Mouse (Mus musculus) forelimb bud, embryonic 11.5 days (tissue): ENCODE measurements at regions not wholly inside any gene's neighbourhood (a gene's known extent, or its start where the extent isn't known, plus 50 kb on each side); places are given as distances from the start of the nearest gene placed in this dataset.

Experiments
- DNase-seq: peaks from one replicate; pipeline ENCODE4 v3.0.0-alpha.2; 2012; ENCODE audit warnings: low read depth, low spot score

- no peak for DNase-seq
Observed at GRCm38 (mm10) chr8:77774551-77775335, 50.5 kb upstream of the Ednra start.

- DNase-seq = no peak
Observed at GRCm38 (mm10) chr8:77775526-77775925, 51.3 kb upstream of the Ednra start.

GRCm38 (mm10) chr8:77777597-77777996, 53.3 kb upstream of the Ednra start:
- no peak for DNase-seq

- DNase-seq = no peak
Observed at GRCm38 (mm10) chr8:77785676-77786255, 61.5 kb upstream of the Ednra start.

GRCm38 (mm10) chr8:77794911-77795310, 70.6 kb upstream of the Ednra start:
- no peak for DNase-seq

- DNase-seq = no peak
Observed at GRCm38 (mm10) chr8:77803147-77803903, 79.1 kb upstream of the Ednra start.

GRCm38 (mm10) chr8:77804536-77804935, 80.3 kb upstream of the Ednra start:
- DNase-seq = no peak

GRCm38 (mm10) chr8:77804956-77805355, 80.7 kb upstream of the Ednra start:
- DNase-seq = no peak

GRCm38 (mm10) chr8:77805657-77806056, 81.4 kb upstream of the Ednra start:
- DNase-seq = no peak

- DNase-seq = peak; percentile 68
Observed at GRCm38 (mm10) chr8:77814796-77815647, 90.8 kb upstream of the Ednra start.

GRCm38 (mm10) chr8:77815648-77815971, 91.3 kb upstream of the Ednra start:
- DNase-seq = no peak

GRCm38 (mm10) chr8:77816217-77816616, 92.0 kb upstream of the Ednra start:
- DNase-seq = no peak

- DNase-seq = no peak
Observed at GRCm38 (mm10) chr8:77825786-77826185, 101.5 kb upstream of the Ednra start.

GRCm38 (mm10) chr8:77826255-77826654, 102.0 kb upstream of the Ednra start:
- no peak for DNase-seq

GRCm38 (mm10) chr8:77828079-77828478, 103.8 kb upstream of the Ednra start:
- DNase-seq = no peak

- DNase-seq = peak; percentile 89
Observed at GRCm38 (mm10) chr8:77829126-77829748, 105.0 kb upstream of the Ednra start.

- peak; percentile 82 for DNase-seq
Observed at GRCm38 (mm10) chr8:77829764-77830163, 105.5 kb upstream of the Ednra start.

GRCm38 (mm10) chr8:77834283-77834682, 110.0 kb upstream of the Ednra start:
- no peak for DNase-seq

GRCm38 (mm10) chr8:77836902-77837489, 112.7 kb upstream of the Ednra start:
- no peak for DNase-seq

GRCm38 (mm10) chr8:77842392-77843139, 118.3 kb upstream of the Ednra start:
- no peak for DNase-seq
